Mouse (Mus musculus): ENCODE data around the gene Xkr7.
A peak's percentile ranks its signal among the peaks of the same experiment; 100 is the strongest.

Gene Xkr7

GRCm38 (mm10) chr2:153031126-153032082 lies at the start of gene Xkr7:
Xkr7 (plus strand) TSS chr2:153031852.
- peak; percentile 27 for DNase-seq

DNA sequence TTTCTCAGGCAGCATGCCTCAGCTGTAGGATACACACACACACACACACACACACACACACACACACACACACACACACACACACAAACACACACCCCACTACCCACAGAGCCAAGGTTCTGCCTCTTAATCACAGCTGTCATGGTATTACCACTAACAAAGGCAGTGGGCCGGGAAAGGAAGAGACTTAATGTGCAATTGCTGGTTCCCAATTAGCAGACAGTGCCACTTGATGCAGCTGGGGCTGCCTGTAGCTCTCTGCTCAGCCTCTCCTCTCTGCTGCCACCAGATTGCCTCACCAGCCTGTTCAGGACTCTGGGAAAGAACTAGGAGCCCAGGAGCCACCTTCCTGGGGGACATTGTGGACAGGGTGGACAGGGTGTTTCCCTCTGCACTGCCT lies 46.1 kb upstream of the Xkr7 start:
- no peak for DNase-seq

GRCm38 (mm10) chr2:152991529-152991928 lies 40.1 kb upstream of the Xkr7 start:
- DNase-seq, result no peak

DNA sequence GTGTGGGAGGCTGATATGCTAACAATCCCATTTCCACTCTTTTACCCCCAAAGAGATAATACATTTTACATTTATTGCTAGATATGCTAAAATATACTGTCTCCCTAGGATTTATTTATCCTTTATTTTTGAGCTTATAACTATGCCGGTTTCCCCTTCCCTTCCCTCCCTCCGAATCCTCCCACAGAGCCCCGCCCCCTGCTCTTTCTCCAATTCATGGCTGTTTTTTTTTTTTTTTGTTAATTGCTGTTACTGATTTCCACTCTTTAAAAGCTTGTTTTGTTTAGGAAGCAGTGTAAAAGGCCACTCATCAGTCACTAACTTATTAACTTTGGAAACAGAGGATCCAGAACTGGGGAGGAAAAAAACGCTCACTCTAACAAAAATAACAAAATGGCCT lies 34.6 kb upstream of the Xkr7 start:
- DNase-seq, result no peak

DNA sequence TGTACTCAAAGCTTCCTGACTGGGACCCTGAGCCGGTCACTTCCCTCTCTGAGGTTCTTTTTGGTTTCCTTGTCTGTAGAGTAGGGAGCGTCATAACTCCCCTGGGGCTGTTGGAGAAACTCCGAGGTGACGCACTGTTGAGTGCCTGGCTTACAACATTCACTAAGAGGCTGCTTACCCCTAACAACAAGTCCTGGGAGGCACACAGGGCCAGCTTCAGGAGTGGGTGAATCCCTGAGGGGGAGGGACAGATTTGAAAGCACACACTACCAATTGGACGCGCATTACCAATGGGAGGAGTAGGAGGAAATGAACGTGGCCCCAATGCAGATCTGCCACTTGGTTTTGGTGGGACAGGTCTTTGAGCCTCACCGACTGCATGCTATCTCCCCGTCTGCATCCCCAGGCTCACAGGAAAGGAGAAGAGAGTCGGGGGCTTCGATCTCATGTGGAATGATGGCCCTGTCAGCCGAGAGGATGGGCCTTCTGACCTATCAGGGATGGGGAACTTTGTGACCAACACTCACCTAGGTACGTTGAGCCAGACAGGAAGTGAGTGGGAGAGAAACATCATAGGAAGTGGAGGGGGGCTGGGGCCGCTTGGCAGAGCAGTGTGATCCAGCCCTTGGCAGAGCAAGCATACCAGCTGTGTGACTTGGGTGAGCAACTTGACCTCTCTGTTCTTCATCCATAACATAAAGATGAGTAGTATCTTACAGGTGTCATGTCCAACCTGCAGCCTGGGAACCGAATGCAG lies 29.0 kb upstream of the Xkr7 start:
- peak; percentile 32 for DNase-seq

DNA sequence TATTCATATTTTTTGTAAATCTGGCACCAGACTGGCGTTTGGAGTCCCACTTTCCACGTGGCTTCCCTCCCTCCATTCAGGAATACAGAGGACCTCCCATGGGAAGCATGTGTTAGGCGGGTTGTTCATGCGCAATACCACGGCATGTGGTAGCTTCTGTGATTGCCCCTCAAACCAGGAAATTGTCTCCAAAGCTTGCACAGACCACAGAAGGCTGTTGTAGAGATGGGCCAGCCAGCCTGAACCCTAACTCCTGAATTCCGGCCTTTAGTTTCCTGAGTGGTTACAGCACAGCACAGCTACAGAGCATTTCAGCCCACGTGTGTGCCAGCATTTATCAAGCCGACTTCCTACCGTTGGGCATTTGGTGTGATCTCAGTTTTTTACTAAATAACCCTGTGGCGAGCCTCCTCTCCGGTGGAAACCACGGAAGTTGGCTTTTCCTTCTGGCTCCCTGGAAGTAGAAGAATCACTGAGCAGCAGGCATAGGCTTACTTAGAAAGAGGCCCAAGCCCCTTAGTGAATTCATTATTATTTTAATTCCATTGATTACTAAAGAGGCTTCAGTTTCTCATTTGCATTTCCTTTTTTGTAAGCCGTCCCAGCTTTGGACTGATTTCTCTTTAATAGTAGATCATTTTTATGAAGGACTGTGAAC lies 27.8 kb upstream of the Xkr7 start:
- DNase-seq, result no peak

DNA sequence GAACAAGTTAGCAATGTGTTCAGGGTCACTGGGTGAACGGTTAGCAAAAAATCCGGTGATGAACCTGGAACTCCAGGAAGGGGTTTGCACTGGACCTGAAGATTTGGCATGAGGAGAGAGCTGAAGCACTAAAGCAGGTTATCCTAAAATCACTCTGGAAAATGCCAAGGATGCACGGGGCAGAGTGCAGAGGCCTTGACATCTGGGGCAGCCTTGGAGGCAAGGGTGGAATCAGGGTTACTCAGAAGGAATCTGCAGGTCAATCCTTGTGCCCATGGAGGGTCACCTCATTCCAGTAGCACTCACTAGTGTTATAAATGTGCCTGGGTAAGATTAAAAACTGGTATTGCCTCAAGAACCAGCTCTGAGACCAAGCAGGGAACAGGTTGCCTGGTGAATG lies 25.7 kb upstream of the Xkr7 start:
- no peak for DNase-seq

- no peak for DNase-seq
These were observed 22.3 kb upstream of the Xkr7 start for GRCm38 (mm10) chr2:153009192-153009973.

- no peak for DNase-seq
These were observed 17.7 kb upstream of the Xkr7 start for GRCm38 (mm10) chr2:153013724-153014515.

- DNase-seq, result peak; percentile 95
These were observed 16.7 kb upstream of the Xkr7 start, which contains the start of gene Pdrg1 for GRCm38 (mm10) chr2:153014758-153015593. Pdrg1 (minus strand) TSS chr2:153015427.

GRCm38 (mm10) chr2:153015804-153016203 lies 15.8 kb upstream of the Xkr7 start:
- DNase-seq, result no peak

DNA sequence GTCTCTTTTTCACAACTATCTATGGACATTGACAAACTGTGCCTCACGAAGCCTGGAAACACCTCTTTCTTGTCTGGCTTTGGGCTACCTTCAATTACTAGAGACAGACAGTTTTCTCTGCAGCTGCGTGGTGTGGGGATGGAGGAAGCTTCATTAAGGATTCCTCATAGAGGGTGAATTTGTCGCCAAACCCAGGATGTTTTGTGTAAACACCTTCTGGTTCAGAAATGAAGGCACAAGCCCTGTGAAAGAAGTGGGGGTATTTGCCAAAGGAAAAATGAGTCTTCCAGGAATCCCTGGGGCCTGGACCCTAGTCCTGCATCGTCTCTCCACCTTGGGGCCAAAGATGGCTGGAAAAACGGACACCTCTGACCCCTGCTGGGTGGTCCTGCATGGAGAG lies 14.9 kb upstream of the Xkr7 start:
- no peak for DNase-seq

- no peak for DNase-seq
These were observed 12.3 kb upstream of the Xkr7 start for GRCm38 (mm10) chr2:153019355-153019754.

DNA sequence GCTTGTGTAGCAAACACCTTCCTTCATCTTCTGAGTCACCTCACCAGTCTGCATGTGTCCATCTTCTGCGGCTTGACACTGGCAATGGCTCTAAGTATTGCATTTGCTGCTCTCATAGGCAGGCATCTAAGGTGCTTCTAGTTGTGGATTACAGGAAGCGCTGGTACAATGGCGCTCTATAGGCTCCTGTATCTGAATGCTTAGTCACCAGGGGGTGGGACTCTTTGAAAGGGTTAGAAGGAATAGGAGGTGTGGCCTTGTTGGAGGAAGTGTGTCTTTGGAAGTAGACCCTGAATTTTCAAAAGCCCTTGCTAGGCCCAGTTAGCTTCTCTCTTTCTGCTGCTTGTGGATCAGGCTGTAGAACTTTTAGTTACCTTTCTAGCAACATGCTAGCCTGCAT lies 10.5 kb upstream of the Xkr7 start:
- DNase-seq, result no peak

GRCm38 (mm10) chr2:153022855-153023254 lies 8.8 kb upstream of the Xkr7 start:
- DNase-seq, result no peak

DNA sequence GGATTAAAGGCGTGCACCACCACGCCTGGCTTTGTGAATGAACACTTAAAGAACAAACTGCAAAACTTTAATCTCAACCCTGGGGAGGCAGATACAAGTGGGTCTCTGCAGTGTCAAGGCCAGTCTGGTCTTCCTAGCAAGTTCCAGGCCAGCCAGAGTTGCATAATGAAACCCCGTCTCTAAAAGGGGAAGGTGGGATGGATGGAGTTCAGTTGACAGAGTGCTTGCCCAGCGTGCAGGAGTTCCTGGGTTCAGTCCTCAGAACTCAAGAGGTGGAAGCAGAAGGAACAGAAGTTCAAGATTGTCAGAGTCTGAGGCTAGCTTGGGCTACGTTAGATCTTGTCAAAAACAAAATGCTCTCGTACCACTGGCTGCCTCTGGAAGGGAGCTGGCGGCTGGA lies 5.6 kb upstream of the Xkr7 start:
- no peak for DNase-seq

- no peak for DNase-seq
These were observed 4.2 kb upstream of the Xkr7 start for GRCm38 (mm10) chr2:153027501-153027900.

GRCm38 (mm10) chr2:153030422-153030821 lies 1.2 kb upstream of the Xkr7 start:
- DNase-seq, result no peak

GRCm38 (mm10) chr2:153032083-153032842 lies 611 bp downstream of the Xkr7 start:
- peak; percentile 92 for DNase-seq

DNA sequence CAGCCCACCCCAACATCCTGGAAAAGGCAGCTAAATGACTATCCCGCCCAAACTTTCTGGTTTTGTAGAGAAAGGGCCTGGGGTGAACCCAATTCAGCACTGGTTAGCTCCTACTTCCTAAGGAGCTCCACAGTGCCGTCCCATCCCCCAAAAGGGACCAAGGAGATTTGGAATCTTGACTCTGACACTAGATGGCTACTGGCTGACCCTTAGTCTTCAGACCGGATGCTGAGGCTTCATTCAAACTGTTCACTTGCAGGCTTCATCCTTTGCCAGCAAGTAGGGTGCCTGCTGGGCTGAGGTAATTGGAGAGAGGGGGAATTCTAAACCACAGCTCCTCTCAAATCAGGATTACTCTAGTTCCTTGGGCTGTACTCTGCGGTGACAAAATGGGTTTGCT lies 1.3 kb downstream of the Xkr7 start:
- DNase-seq, result no peak
